Mouse (Mus musculus) granulocyte monocyte progenitor cell, adult 5-6 weeks (primary cell): ENCODE results near the gene Npc1l1. TPM values are rescaled to one million over a fixed set of nuclear protein-coding genes. Genes with fewer than 3 reads are reported as not detected.

Experiments used
- ATAC-seq: replicated peaks from 2 replicates; pipeline ENCODE4 v1.8.0; 2016; ENCODE audit warnings: mild to moderate bottlenecking, moderate TSS enrichment, inconsistent platforms; ENCODE audit not compliant: poor library complexity, severe bottlenecking
- total RNA-seq, 2 experiments: library from RNA; stranded (forward) in 1 of 2; stranded (reverse) in 1 of 2; fragments of 200-712, 200-1000 nt in 1 of 2; fragments of >200 nt in 1 of 2; fragmentation: Nextera tagmentation in 1 of 2; gene quantifications; 2 replicates each; pipeline ENCODE4 v1.2.3; 2014 to 2017

Gene Npc1l1
- total RNA-seq, 2 experiments from 2014 or later, result not detected

GRCm38 (mm10) chr11:6216834-6217233, 13.1 kb downstream of the Npc1l1 start:
- no peak for ATAC-seq

DNA sequence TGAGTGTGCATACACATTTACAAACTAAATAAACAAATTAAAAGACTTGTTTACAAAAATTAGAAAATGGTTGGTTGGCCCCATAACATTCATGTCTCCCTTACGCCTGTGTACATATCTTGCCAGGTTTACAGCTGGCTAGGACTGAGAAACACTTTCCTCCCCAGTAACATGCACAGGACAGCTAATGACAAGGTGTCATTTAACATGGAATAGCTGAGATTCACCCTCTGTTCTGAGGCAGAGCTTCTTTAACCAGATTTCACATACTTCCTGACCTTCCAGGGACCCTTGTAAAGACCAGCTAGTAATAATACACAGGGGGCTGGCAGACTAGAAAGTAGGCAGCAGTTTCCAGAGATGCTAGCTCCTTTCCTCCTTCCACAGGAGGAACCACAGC, 21.8 kb downstream of the Npc1l1 start:
- no peak for ATAC-seq

GRCm38 (mm10) chr11:6207090-6207489, 22.9 kb downstream of the Npc1l1 start:
- no peak for ATAC-seq

- ATAC-seq, result no peak
These were observed 29.4 kb downstream of the Npc1l1 start for GRCm38 (mm10) chr11:6200570-6200969.

- ATAC-seq, result peak; percentile 93
These were observed 29.8 kb downstream of the Npc1l1 start, which contains the start of gene Nudcd3 for GRCm38 (mm10) chr11:6200087-6200569. Gene Nudcd3, minus strand, starts transcription at chr11:6200415.

- ATAC-seq, result peak; percentile 3; the same call in 1 of the 2 replicates
These were observed 30.4 kb downstream of the Npc1l1 start, which contains the start of gene A730071L15Rik for GRCm38 (mm10) chr11:6199410-6200086. Gene A730071L15Rik, plus strand, starts transcription at chr11:6200029.

DNA sequence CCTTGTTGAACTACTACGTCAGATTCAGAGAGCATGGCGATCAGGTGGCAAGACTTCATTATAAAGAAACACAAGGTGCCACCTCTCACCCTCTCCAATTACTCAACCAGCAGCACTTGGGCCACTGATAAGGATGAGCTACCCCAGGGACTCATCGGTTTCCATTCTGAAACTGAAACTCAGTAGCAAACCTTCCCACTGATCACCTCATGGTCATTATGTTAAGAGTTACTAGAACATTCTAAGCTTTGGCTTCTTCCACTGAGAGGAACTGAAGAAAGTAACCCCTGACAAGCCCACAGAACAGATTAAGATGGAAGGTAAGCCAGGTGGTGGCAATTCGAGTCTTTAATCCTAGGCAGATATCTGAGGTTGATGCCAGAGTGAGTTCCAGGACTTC, 31.5 kb downstream of the Npc1l1 start:
- ATAC-seq, result no peak

GRCm38 (mm10) chr11:6196780-6197179, 33.2 kb downstream of the Npc1l1 start:
- ATAC-seq, result no peak

GRCm38 (mm10) chr11:6187878-6188277, 42.1 kb downstream of the Npc1l1 start:
- peak; percentile 90 for ATAC-seq

DNA sequence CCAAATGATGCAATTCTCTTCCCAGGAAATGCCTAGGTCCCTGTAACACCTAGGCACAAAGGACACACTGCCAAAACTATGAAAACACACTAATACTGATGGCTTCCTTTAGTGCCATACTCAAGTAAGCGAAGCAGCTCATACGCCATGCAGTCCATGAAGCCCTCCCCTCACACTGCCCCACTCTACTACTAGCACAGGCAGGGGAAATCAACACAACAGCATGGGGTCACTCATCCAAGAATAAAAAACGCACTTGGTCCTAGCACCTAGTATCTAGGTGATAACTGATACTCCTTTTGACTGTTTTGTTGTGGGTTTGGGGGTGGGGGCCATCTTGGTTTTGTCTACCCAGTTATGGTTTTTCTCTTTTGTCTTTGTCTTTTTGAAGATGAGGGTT, 42.5 kb downstream of the Npc1l1 start:
- ATAC-seq, result no peak

- ATAC-seq, result no peak
These were observed 45.6 kb downstream of the Npc1l1 start for GRCm38 (mm10) chr11:6184202-6184935.

DNA sequence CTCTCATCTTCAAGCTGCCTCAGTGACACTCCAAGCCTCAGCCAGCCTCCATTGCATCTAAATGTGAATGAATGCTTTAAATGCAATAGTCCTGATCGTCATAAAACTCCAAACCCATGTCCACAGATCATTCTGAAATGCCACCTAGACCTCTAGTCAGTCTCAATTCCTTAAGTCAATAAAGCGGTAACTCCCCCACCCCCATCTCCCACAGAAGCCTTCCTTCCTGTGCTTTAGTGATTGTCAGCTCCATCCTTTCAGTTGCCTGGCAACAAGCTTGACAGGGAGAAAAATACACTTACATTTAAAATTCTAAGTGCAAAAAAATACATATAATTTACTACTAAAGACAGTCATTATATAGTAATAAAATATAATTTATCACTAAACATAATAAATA, 46.7 kb downstream of the Npc1l1 start:
- no peak for ATAC-seq

- no peak for ATAC-seq
These were observed 49.0 kb downstream of the Npc1l1 start for GRCm38 (mm10) chr11:6180811-6181399.

- ATAC-seq, result no peak
These were observed 50.7 kb downstream of the Npc1l1 start for GRCm38 (mm10) chr11:6179194-6179593.

DNA sequence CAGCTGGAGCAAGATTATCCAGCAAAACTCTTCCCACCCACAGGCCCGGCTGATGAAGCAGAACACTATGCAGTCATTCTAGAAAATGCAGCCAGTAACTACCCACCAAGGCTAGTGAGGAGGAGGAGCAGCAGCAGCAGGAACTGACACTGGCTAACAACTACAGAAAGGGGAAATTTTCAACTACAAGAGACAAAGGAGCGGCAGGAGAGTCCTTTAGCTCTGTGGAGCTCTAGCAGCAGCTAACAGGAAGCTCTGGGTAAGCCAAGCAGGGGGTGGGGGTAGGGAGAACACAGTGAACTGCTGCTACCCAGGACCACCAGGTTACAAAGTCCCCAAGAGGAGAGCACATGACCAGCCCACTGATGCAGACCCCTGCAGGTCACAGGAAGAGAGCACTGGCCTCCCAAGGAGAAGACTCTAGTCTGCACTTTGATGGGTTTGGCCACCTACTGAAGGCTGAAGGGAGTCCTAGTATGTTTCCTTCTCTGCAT, 51.2 kb downstream of the Npc1l1 start:
- ATAC-seq, result peak; percentile 48

- ATAC-seq, result no peak
These were observed 52.0 kb downstream of the Npc1l1 start for GRCm38 (mm10) chr11:6177781-6178420.

GRCm38 (mm10) chr11:6175506-6175905, 54.4 kb downstream of the Npc1l1 start:
- no peak for ATAC-seq

GRCm38 (mm10) chr11:6174719-6175118, 55.2 kb downstream of the Npc1l1 start:
- ATAC-seq, result peak; percentile 44

GRCm38 (mm10) chr11:6169041-6169663, 60.8 kb downstream of the Npc1l1 start:
- ATAC-seq, result peak; percentile 97

DNA sequence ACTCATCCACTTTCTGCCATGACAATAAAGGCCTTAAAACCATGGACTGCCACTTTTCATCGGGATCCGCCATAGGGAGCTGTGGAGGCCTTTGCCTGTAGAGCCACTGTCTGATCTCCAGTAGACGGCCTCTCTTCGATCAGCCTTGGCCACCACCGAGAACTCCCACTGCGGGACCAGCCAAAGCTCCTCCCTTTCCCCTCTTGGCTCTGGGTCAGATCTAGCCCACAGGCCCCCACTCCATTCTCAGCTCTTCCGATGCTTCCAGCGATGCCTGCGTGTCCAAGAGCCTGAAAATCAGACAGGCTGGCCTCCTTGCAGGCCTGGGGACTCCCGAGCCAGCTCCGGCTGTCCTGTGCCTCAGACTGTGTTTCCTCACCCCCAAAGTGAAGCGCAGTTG, 63.6 kb downstream of the Npc1l1 start:
- ATAC-seq, result no peak
